Mouse (Mus musculus) heart, embryonic 11.5 days (tissue): Measurements from ENCODE around the gene Coro1c. TPM values are rescaled to one million over a fixed set of nuclear protein-coding genes. Genes with fewer than 3 reads are reported as not detected.
A peak's percentile ranks its signal among the peaks of the same experiment; 100 is the strongest.

Source experiments
- ATAC-seq: fragments of 200-750 bp; cut with Nextera tagmentation; replicated peaks from 2 replicates; pipeline ENCODE4 v1.8.0; 2017; ENCODE audit warnings: moderate library complexity; ENCODE audit not compliant: insufficient number of reproducible peaks, low FRiP score, low TSS enrichment
- H3K27ac ChIP-seq: fragments of 300-500 bp; sonication (generic); 2 replicates; pipeline ENCODE4 v1.5.1; 2014; ENCODE audit warnings: mild to moderate bottlenecking, low read depth, low read length
- H3K27me3 ChIP-seq: fragments of 300-500 bp; sonication (generic); 2 replicates; pipeline ENCODE4 v1.6.1; 2014; ENCODE audit warnings: mild to moderate bottlenecking, low read length, mixed read lengths; ENCODE audit not compliant: control insufficient read depth, insufficient read depth
- H3K36me3 ChIP-seq: fragments of 300-500 bp; sonication (generic); 2 replicates; pipeline ENCODE4 v1.6.1; 2014; ENCODE audit warnings: mild to moderate bottlenecking, low read length, moderate library complexity, mixed read lengths; ENCODE audit not compliant: control insufficient read depth, insufficient read depth
- H3K4me1 ChIP-seq: fragments of 300-500 bp; sonication (generic); 2 replicates; pipeline ENCODE4 v1.6.1; 2014; ENCODE audit warnings: low read length; ENCODE audit not compliant: control insufficient read depth, insufficient read depth
- H3K4me2 ChIP-seq: fragments of 300-500 bp; sonication (generic); 2 replicates; pipeline ENCODE4 v1.6.1; 2014; ENCODE audit warnings: mild to moderate bottlenecking, moderate library complexity
- H3K4me3 ChIP-seq: fragments of 300-500 bp; sonication (generic); 2 replicates; pipeline ENCODE4 v1.5.1; 2014; ENCODE audit warnings: low read depth, low read length
- H3K9ac ChIP-seq: fragments of 300-500 bp; sonication (generic); 2 replicates; pipeline ENCODE4 v1.6.1; 2014; ENCODE audit warnings: mild to moderate bottlenecking, low read depth, low read length, moderate library complexity
- H3K9me3 ChIP-seq: fragments of 300-500 bp; sonication (generic); replicated peaks from 2 replicates; pipeline ENCODE4 v1.6.1; 2016; ENCODE audit warnings: low read length; ENCODE audit not compliant: control insufficient read depth
- WGBS: fragments of 180-500 bp; shearing (Covaris S2); extraction: QIAGEN DNeasy Blood & Tissue Kit; methylation state at CpG from one replicate; pipeline ENCODE4 v1.1.7; 2014; ENCODE audit not compliant: insufficient replicate concordance; 5-methylcytosine and 5-hydroxymethylcytosine counted together
- polyA plus RNA-seq: library from polyadenylated mRNA; unstranded; fragments of >200 nt; fragmentation: Nextera tagmentation; extraction: Ambion mirVana; gene quantifications from 2 replicates; pipeline ENCODE4 v1.2.1, GENCODE M21; 2014

Coro1c gene
- polyA plus RNA-seq, 1 experiment from 2014 or later = 113 TPM

DNA sequence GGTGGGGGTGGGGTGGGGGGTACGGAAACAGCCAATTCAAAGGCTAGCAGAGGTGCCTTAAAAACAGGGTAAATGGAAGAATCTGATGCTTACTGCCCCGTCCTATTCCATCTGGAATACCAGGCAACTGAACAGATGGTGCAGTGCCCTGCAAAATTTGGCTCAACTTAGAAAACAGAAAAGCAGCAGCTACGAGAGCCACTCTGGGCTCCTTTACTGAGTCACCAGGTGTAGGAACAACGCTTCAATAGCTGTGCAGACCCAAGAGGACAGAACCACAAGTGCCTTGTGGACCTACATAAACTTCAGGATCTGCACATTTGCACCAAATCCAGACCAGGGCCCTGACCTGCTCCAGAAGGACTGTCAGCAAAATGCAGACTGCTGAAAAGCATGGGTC lies 46.1 kb downstream of the Coro1c start:
- no peak overlapping the region for H3K4me2 ChIP-seq
- no peak for ATAC-seq
- H3K4me1 ChIP-seq = peaks cover 24% of the 10 kb centered on the region
- 90% methylated on average over 4 of the region's 4 CpGs for WGBS
- H3K4me3 ChIP-seq = no peak overlapping the region
- H3K27me3 ChIP-seq = no peaks in the 10 kb centered on the region
- no peak overlapping the region for H3K9ac ChIP-seq
- no peaks in the 10 kb centered on the region for H3K9me3 ChIP-seq
- H3K36me3 ChIP-seq = peaks cover 15% of the 10 kb centered on the region
- no peak overlapping the region for H3K27ac ChIP-seq

- H3K9ac ChIP-seq = no peak overlapping the region
- H3K4me2 ChIP-seq = no peak overlapping the region
- no peaks in the 10 kb centered on the region for H3K9me3 ChIP-seq
- no peak overlapping the region for H3K4me3 ChIP-seq
- no peak for ATAC-seq
- peaks cover 35% of the 10 kb centered on the region for H3K4me1 ChIP-seq
- 90% methylated on average over 8 of the region's 8 CpGs for WGBS
- H3K36me3 ChIP-seq = peaks cover 15% of the 10 kb centered on the region
- H3K27ac ChIP-seq = no peak overlapping the region
- H3K27me3 ChIP-seq = no peaks in the 10 kb centered on the region
These were observed 47.3 kb downstream of the Coro1c start for GRCm38 (mm10) chr5:113861294-113861693.

DNA sequence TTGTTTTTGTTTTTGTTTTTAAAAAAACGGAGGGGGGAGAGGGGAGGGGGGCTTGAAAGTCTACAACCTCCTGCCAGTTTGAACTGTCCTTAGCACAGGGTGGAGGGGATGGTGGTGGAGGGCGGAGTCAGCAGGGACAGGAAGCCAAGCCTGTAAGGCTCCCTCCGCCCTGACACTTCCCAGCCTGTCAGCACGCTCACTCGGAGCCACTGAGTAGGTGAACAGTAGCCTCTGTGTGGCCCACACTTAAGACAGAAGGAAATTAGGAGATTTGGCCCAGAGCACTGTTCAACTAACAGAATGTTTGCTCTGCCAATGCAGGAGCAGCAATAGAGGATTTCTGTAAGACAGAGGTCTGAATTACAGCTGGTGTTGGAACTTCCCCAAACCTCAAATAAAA lies 49.6 kb downstream of the Coro1c start:
- Histone ChIP-seq H3K4me2 (peak overlapping the region; percentile 25), H3K27me3 (no peaks in the 10 kb centered on the region), H3K4me3 (no peak overlapping the region), H3K9me3 (no peaks in the 10 kb centered on the region), H3K4me1 (peaks cover 55% of the 10 kb centered on the region), H3K27ac (peak overlapping the region; percentile 72), H3K9ac (no peak overlapping the region; the same call in 1 of the 2 replicates), H3K36me3 (peaks cover 6% of the 10 kb centered on the region)
- ATAC-seq = 0 out of 2 replicates have a peak, but pooled peaks have one; percentile 55
- WGBS = 20% methylated on average over 5 of the region's 5 CpGs

GRCm38 (mm10) chr5:113858550-113858949 lies 50.0 kb downstream of the Coro1c start:
- peaks cover 6% of the 10 kb centered on the region for H3K36me3 ChIP-seq
- no peak overlapping the region for H3K4me3 ChIP-seq
- H3K27ac ChIP-seq = peak overlapping the region; percentile 24; the same call in 1 of the 2 replicates
- 76% methylated on average over 10 of the region's 10 CpGs for WGBS
- H3K9me3 ChIP-seq = no peaks in the 10 kb centered on the region
- no peaks in the 10 kb centered on the region for H3K27me3 ChIP-seq
- no peak overlapping the region for H3K4me2 ChIP-seq
- peaks cover 59% of the 10 kb centered on the region for H3K4me1 ChIP-seq
- ATAC-seq = no peak
- H3K9ac ChIP-seq = no peak overlapping the region

- H3K9me3 ChIP-seq = no peaks in the 10 kb centered on the region
- 58% methylated on average over 8 of the region's 8 CpGs for WGBS
- H3K4me2 ChIP-seq = no peak overlapping the region
- ATAC-seq = no peak
- H3K4me3 ChIP-seq = no peak overlapping the region
- peaks cover 6% of the 10 kb centered on the region for H3K36me3 ChIP-seq
- H3K27ac ChIP-seq = peak overlapping the region; percentile 72
- H3K27me3 ChIP-seq = no peaks in the 10 kb centered on the region
- no peak overlapping the region for H3K9ac ChIP-seq
- H3K4me1 ChIP-seq = peaks cover 61% of the 10 kb centered on the region
These were observed 50.9 kb downstream of the Coro1c start for GRCm38 (mm10) chr5:113857631-113858030.

DNA sequence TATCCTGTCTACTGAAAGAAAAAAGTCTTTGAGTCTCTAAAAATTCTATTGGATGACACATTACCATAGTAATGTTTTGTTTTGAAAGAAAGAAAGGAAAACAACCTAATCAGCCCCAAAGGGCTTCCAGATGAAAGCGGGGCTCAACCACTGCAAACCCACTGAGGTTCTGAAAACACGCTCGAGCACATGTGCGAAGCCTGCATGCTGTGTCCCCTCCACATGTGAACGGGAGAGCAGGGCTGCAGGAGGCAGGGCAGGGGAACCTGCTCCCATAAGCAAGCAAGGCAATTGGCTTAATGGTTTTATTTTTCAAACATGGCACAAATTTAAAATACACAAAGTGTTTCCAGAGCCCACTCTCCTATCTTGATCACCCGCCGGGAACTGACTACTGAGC lies 51.9 kb downstream of the Coro1c start:
- Histone ChIP-seq H3K36me3 (peaks cover 5% of the 10 kb centered on the region), H3K4me3 (no peak overlapping the region), H3K9ac (0 out of 2 replicates have a peak overlapping the region, but pooled peaks have one; percentile 54), H3K9me3 (no peaks in the 10 kb centered on the region), H3K27me3 (no peaks in the 10 kb centered on the region), H3K4me2 (no peak overlapping the region), H3K4me1 (peaks cover 61% of the 10 kb centered on the region), H3K27ac (peak overlapping the region; percentile 72)
- no peak for ATAC-seq
- WGBS = 56% methylated on average over 7 of the region's 7 CpGs

- Histone ChIP-seq H3K4me2 (no peak overlapping the region), H3K9me3 (no peaks in the 10 kb centered on the region), H3K4me3 (no peak overlapping the region), H3K27ac (peak overlapping the region; percentile 72), H3K36me3 (peaks cover 3% of the 10 kb centered on the region; the same call in 1 of the 2 replicates), H3K4me1 (peaks cover 66% of the 10 kb centered on the region), H3K9ac (peak overlapping the region; percentile 54), H3K27me3 (no peaks in the 10 kb centered on the region)
- 38% methylated on average over 3 of the region's 3 CpGs for WGBS
- ATAC-seq = peak; percentile 24; the same call in 1 of the 2 replicates
These were observed 52.9 kb downstream of the Coro1c start for GRCm38 (mm10) chr5:113855696-113856095.

DNA sequence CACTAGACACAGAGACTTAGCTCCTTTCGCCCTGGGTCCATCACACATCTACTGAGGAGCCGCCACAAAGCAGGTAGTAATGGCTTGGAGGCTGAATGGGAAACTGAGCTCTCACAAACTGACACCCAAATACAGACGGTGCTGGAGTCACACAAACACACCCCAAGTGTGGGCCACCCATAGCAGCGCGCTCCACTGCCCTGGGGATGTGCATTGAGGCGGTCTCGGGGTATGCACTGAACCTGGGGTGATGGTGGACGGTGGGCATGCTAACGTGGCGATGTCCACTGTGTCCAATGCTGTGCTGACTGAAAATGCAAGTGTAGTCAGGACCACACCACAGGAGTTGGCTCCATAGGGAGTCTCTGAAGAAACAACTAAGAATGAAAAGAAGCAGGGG lies 53.4 kb downstream of the Coro1c start:
- Histone ChIP-seq H3K4me2 (no peak overlapping the region), H3K4me3 (no peak overlapping the region), H3K4me1 (peaks cover 62% of the 10 kb centered on the region), H3K9me3 (no peaks in the 10 kb centered on the region), H3K27me3 (no peaks in the 10 kb centered on the region), H3K27ac (peak overlapping the region; percentile 72), H3K9ac (no peak overlapping the region), H3K36me3 (peaks cover 6% of the 10 kb centered on the region; the same call in 1 of the 2 replicates)
- WGBS = 88% methylated on average over 10 of the region's 10 CpGs
- ATAC-seq = no peak

GRCm38 (mm10) chr5:113854494-113854893 lies 54.1 kb downstream of the Coro1c start:
- Histone ChIP-seq H3K36me3 (peaks cover 12% of the 10 kb centered on the region; the same call in 1 of the 2 replicates), H3K27me3 (no peaks in the 10 kb centered on the region), H3K4me1 (peaks cover 61% of the 10 kb centered on the region), H3K9me3 (no peaks in the 10 kb centered on the region), H3K4me3 (no peak overlapping the region), H3K9ac (no peak overlapping the region), H3K27ac (peak overlapping the region; percentile 47; the same call in 1 of the 2 replicates), H3K4me2 (no peak overlapping the region)
- 36% methylated on average over 14 of the region's 14 CpGs for WGBS
- no peak for ATAC-seq
